Mouse (Mus musculus) heart, adult 2 months (tissue): Measurements from ENCODE around the gene Otud4.

Experiments used
- CTCF ChIP-seq: fragments of 200-600 bp; IDR thresholded peaks from 2 replicates; pipeline ENCODE4 v1.8.1; 2022; ENCODE audit warnings: antibody characterized with exemption, mild to moderate bottlenecking, moderate library complexity
- POLR2A ChIP-seq: fragments of 200-500 bp; IDR thresholded peaks from 2 replicates; pipeline ENCODE4 v1.6.1; 2011; ENCODE audit warnings: mild to moderate bottlenecking, low read depth, low read length, control low read depth; ENCODE audit not compliant: insufficient read depth

GRCm38 (mm10) chr8:79626213-79626612 is 13.2 kb upstream of the Otud4 start:
- no peak for TF ChIP-seq CTCF
- no peak for TF ChIP-seq POLR2A
